In genomic region chr1:91292101-91292825, GRCm38 (mm10) we compare ENCODE assay signal across 24 mouse cellular contexts. TPM values are rescaled to one million over a fixed set of nuclear protein-coding genes. Genes with fewer than 3 reads are reported as not detected.
"Had no signal": no experiment of that assay in that cellular context is flagged by ENCODE, and none has a peak within 500 bp of the region (broad histone marks: within the 10 kb centered on the region; RNA-seq: fewer than 3 reads in every experiment).

No protein-coding gene starts in this region.

- H3K4me3 ChIP-seq: left cerebral cortex, adult 2 months; liver, embryonic 13.5 days; neural tube, embryonic 12.5 days; neural tube, embryonic 15.5 days had no signal

- H3K9ac ChIP-seq: liver, embryonic 13.5 days; neural tube, embryonic 12.5 days; neural tube, embryonic 15.5 days had no signal

- H3K27me3 ChIP-seq: liver, embryonic 13.5 days; neural tube, embryonic 12.5 days; neural tube, embryonic 15.5 days had no signal

- H3K4me1 ChIP-seq: neural tube, embryonic 12.5 days; neural tube, embryonic 15.5 days had no signal

- H3K27ac ChIP-seq: hindbrain, postnatal 0 days; left cerebral cortex, adult 2 months; liver, embryonic 13.5 days; neural tube, embryonic 12.5 days; neural tube, embryonic 15.5 days had no signal

- H3K9me3 ChIP-seq: liver, embryonic 13.5 days; neural tube, embryonic 12.5 days; neural tube, embryonic 15.5 days had no signal

- ATAC-seq: hindbrain, postnatal 0 days; inflammation-experienced regulatory T-cells, adult 6 months had no signal

- DNase-seq: layer of hippocampus, postnatal 36 days; liver, embryonic 13.5 days; lung, adult 2 months; lung, postnatal 14 days; lung, postnatal 4 days; midbrain, embryonic 14.5 days; right cerebral cortex, adult 18-20 months; right cerebral cortex, postnatal 25 days; spleen, adult 18-20 months; thymus, adult 18-20 months; thymus, postnatal 36 days had no signal

- H3K4me2 ChIP-seq: liver, embryonic 13.5 days; midbrain, embryonic 11.5 days; neural tube, embryonic 12.5 days; neural tube, embryonic 15.5 days had no signal

RNA-seq across cellular contexts. Expression of gene Espnl, which starts 29.6 kb away (rescaled TPM):
- total RNA-seq: liver, adult 2 months had no signal
- polyA plus RNA-seq: inflammation-experienced regulatory T-cells, adult 6 months; liver, embryonic 13.5 days; liver, embryonic 16.5 days; lung, embryonic 16.5 days had no signal

RNA-seq across cellular contexts. Expression of gene Klhl30, which starts 58.6 kb away (rescaled TPM):
- total RNA-seq: layer of hippocampus, adult 8-10 months; layer of hippocampus, postnatal 10 days; layer of hippocampus, postnatal 36 days; left cerebral cortex, postnatal 10 days; liver, adult 2 months; megakaryocyte progenitor cell, adult 5-6 weeks had no signal
- polyA plus RNA-seq: inflammation-experienced regulatory T-cells, adult 6 months; liver, adult 2 months; midbrain, embryonic 14.5 days had no signal
